ENCODE assay signal across 20 mouse cellular contexts in the genomic region with DNA sequence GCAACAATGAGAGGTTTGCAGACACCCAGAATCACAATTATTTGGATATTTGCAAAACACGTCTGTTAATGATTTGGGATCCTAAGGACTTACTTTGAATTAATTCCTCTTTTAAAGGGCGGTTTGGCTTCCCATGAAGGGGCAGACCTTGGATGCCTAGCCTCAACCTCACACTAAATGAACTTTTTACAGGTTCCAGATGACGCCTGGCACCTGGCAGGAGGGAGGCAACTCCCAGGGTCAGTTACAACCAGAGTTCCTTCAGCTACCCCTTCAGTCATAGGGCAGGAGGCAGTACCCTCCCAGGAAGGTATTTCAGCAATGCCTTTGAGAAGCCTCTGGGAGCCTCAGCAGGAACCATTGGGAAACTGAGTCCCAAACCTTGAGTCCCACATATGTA. TPM values are rescaled to one million over a fixed set of nuclear protein-coding genes. Genes with fewer than 3 reads are reported as not detected.
A peak's percentile ranks its signal among the peaks of the same experiment; 100 is the strongest.
DNase-seq lines count a peak whose midpoint lies in the region; ATAC-seq lines count a peak whose summit lies in the region.
"Had no signal": no experiment of that assay in that cellular context is flagged by ENCODE, and none has a peak within 500 bp of the region (broad histone marks: within the 10 kb centered on the region; RNA-seq: fewer than 3 reads in every experiment).

No protein-coding gene starts in this region.

- no peak overlapping the region for H3K9ac ChIP-seq in limb, embryonic 11.5 days (ENCODE audit: low read length)
- 0 out of 2 replicates have a peak overlapping the region, but pooled peaks have one; percentile 19 for H3K9ac ChIP-seq in limb, embryonic 12.5 days (replicated peaks)
- no peak overlapping the region for H3K9ac ChIP-seq in neural tube, embryonic 15.5 days (replicated peaks)

- 23% methylated on average over 3 of the region's 3 CpGs for WGBS in limb, embryonic 11.5 days
- WGBS in limb, embryonic 10.5 days: 49% methylated on average over 3 of the region's 3 CpGs
- 27% methylated on average over 3 of the region's 3 CpGs for WGBS in limb, embryonic 12.5 days
- 90% methylated on average over 3 of the region's 3 CpGs for WGBS in neural tube, embryonic 15.5 days

- H3K27ac ChIP-seq in limb, embryonic 11.5 days (replicated peaks; ENCODE audit: low read depth, low read length): no peak overlapping the region
- H3K27ac ChIP-seq in limb, embryonic 10.5 days: no peak overlapping the region
- 0 out of 2 replicates have a peak overlapping the region, but pooled peaks have one; percentile 9 for H3K27ac ChIP-seq in limb, embryonic 12.5 days
- no peak overlapping the region for H3K27ac ChIP-seq in neural tube, embryonic 15.5 days (replicated peaks)

- H3K4me3 ChIP-seq in limb, embryonic 11.5 days (ENCODE audit: low read depth, low read length): no peak overlapping the region
- no peak overlapping the region for H3K4me3 ChIP-seq in limb, embryonic 10.5 days
- H3K4me3 ChIP-seq in limb, embryonic 12.5 days (replicated peaks): no peak overlapping the region
- H3K4me3 ChIP-seq in neural tube, embryonic 15.5 days (replicated peaks): no peak overlapping the region

- DNase-seq in limb, embryonic 11.5 days (ENCODE audit: low spot score): peak; percentile 55
- no peak for DNase-seq in limb, embryonic 10.5 days (ENCODE audit: low spot score)
- peak; percentile 55 for DNase-seq in forelimb bud, embryonic 11.5 days (ENCODE audit: low read depth, low spot score)
- DNase-seq in right cerebral cortex, postnatal 14 days: no peak
- DNase-seq: adrenal gland, adult 2 months; adrenal gland, adult 8-10 months; adrenal gland, postnatal 10 days; adrenal gland, postnatal 14 days; adrenal gland, postnatal 25 days; adrenal gland, postnatal 36 days; B cell, adult 2 months; cerebellum, adult 11 months; cerebellum, adult 11-12 months; cerebellum, adult 18-20 months had no signal

- no peak overlapping the region for H3K4me2 ChIP-seq in limb, embryonic 11.5 days (ENCODE audit: low read depth, severe bottlenecking)
- H3K4me2 ChIP-seq in limb, embryonic 12.5 days: no peak overlapping the region
- H3K4me2 ChIP-seq in neural tube, embryonic 15.5 days: no peak overlapping the region

- no peaks in the 10 kb centered on the region for H3K36me3 ChIP-seq in limb, embryonic 11.5 days (ENCODE audit: control insufficient read depth, insufficient read depth, low read length)
- H3K36me3 ChIP-seq in limb, embryonic 10.5 days: no peaks in the 10 kb centered on the region
- H3K36me3 ChIP-seq in limb, embryonic 12.5 days: no peaks in the 10 kb centered on the region
- H3K36me3 ChIP-seq in neural tube, embryonic 15.5 days: no peaks in the 10 kb centered on the region
- H3K36me3 ChIP-seq: G1E had no signal

- no peak for ATAC-seq in limb, embryonic 11.5 days (ENCODE audit: insufficient number of reproducible peaks, low FRiP score, low TSS enrichment, low read depth)
- no peak for ATAC-seq in limb, embryonic 12.5 days (ENCODE audit: insufficient number of reproducible peaks, insufficient read depth, low FRiP score, low TSS enrichment, low read depth)
- no peak for ATAC-seq in neural tube, embryonic 15.5 days (ENCODE audit: low FRiP score)
- ATAC-seq: activated CD4-positive, CD25-positive, alpha-beta regulatory T cell, adult 4 months; CD4-positive, CD25-positive, alpha-beta regulatory T cell, adult 4 months; Patski had no signal

- H3K9me3 ChIP-seq in limb, embryonic 11.5 days (ENCODE audit: control insufficient read depth, low read length): no peaks in the 10 kb centered on the region
- no peaks in the 10 kb centered on the region for H3K9me3 ChIP-seq in limb, embryonic 10.5 days (replicated peaks)
- no peaks in the 10 kb centered on the region for H3K9me3 ChIP-seq in limb, embryonic 12.5 days
- H3K9me3 ChIP-seq in neural tube, embryonic 15.5 days (replicated peaks): no peaks in the 10 kb centered on the region
- H3K9me3 ChIP-seq: G1E had no signal

- H3K27me3 ChIP-seq in limb, embryonic 11.5 days (ENCODE audit: control insufficient read depth, insufficient read depth, low read length): no peaks in the 10 kb centered on the region
- peaks cover 18% of the 10 kb centered on the region; the same call in 1 of the 2 replicates for H3K27me3 ChIP-seq in limb, embryonic 10.5 days (ENCODE audit: low read depth, poor library complexity, severe bottlenecking)
- peaks cover 14% of the 10 kb centered on the region; the same call in 1 of the 2 replicates for H3K27me3 ChIP-seq in limb, embryonic 12.5 days
- peaks cover 14% of the 10 kb centered on the region for H3K27me3 ChIP-seq in neural tube, embryonic 15.5 days (replicated peaks)
- H3K27me3 ChIP-seq: Patski had no signal

- peaks cover 13% of the 10 kb centered on the region for H3K4me1 ChIP-seq in limb, embryonic 11.5 days (ENCODE audit: control insufficient read depth, insufficient read depth, low read length)
- peaks cover 47% of the 10 kb centered on the region for H3K4me1 ChIP-seq in limb, embryonic 10.5 days
- peaks cover 18% of the 10 kb centered on the region for H3K4me1 ChIP-seq in limb, embryonic 12.5 days (replicated peaks)
- peaks cover 3% of the 10 kb centered on the region; the same call in 1 of the 2 replicates for H3K4me1 ChIP-seq in neural tube, embryonic 15.5 days

RNA-seq across cellular contexts. Expression of a gene that starts 57.9 kb away (rescaled TPM):
- polyA plus RNA-seq in limb, embryonic 11.5 days (2014; fragmentation: Nextera tagmentation; extraction: Ambion mirVana): 53.9 and 59.6 TPM in 2 replicates
- 49.4 and 53.4 TPM in 2 replicates for polyA plus RNA-seq in limb, embryonic 10.5 days (2016; fragmentation: Nextera tagmentation; extraction: Ambion mirVana)
- 62.1 and 65.3 TPM in 2 replicates for polyA plus RNA-seq in limb, embryonic 12.5 days (2016; fragmentation: Nextera tagmentation; extraction: Ambion mirVana)
- 35.0 and 37.1 TPM in 2 replicates for polyA plus RNA-seq in neural tube, embryonic 15.5 days (2015; fragmentation: Nextera tagmentation; extraction: Ambion mirVana)

Comparison
In these comparisons a context has a peak if more than half of its experiments do, and no peak if none do; other contexts are left out.
1. DNase-seq: peak in limb, embryonic 11.5 days (single experiment) and forelimb bud, embryonic 11.5 days (single experiment); none in limb, embryonic 10.5 days (single experiment) and right cerebral cortex, postnatal 14 days (single experiment).